Mouse (Mus musculus): ENCODE measurements around the gene Tspear. TPM values are rescaled to one million over a fixed set of nuclear protein-coding genes. Genes with fewer than 3 reads are reported as not detected.

Tspear gene
- total and polyA plus RNA-seq, 3 experiments: not detected

- H3K4me1 ChIP-seq (ENCODE audit: insufficient read depth, low read depth, low read length): no peaks in the 10 kb centered on the region
- no peak overlapping the region for H3K4me3 ChIP-seq (ENCODE audit: low read depth, low read length)
- DNase-seq (ENCODE audit: low spot score): peak; percentile 72
- no peaks in the 10 kb centered on the region for H3K36me3 ChIP-seq (replicated peaks)
- no peak for ATAC-seq (ENCODE audit: extremely low read depth, insufficient number of reproducible peaks, low FRiP score, poor library complexity, severe bottlenecking)
- no peaks in the 10 kb centered on the region; the same call in 1 of the 2 replicates for H3K27me3 ChIP-seq (ENCODE audit: insufficient read depth, low read length)
- no peaks in the 10 kb centered on the region for H3K9me3 ChIP-seq (replicated peaks)
- TF ChIP-seq TAL1 (conservative IDR thresholded peaks at IDR 0.05; ENCODE audit: low read depth, low read length): no peak
- TF ChIP-seq CTCF (IDR thresholded peaks at IDR 0.05; ENCODE audit: low read depth, low read length): peak; percentile 77
Observed at GRCm38 (mm10) chr10:77916636-77917335, 230.4 kb downstream of the Tspear start.

GRCm38 (mm10) chr10:77921009-77921408 lies 234.6 kb downstream of the Tspear start:
- H3K9me3 ChIP-seq (replicated peaks): no peaks in the 10 kb centered on the region
- no peaks in the 10 kb centered on the region; the same call in 1 of the 2 replicates for H3K27me3 ChIP-seq (ENCODE audit: insufficient read depth, low read length)
- no peak for ATAC-seq (ENCODE audit: extremely low read depth, insufficient number of reproducible peaks, low FRiP score, poor library complexity, severe bottlenecking)
- no peaks in the 10 kb centered on the region for H3K36me3 ChIP-seq (replicated peaks)
- TF ChIP-seq GATA2 (IDR thresholded peaks at IDR 0.05; ENCODE audit: borderline replicate concordance, low read depth, low read length): no peak
- no peaks in the 10 kb centered on the region for H3K4me1 ChIP-seq (ENCODE audit: insufficient read depth, low read depth, low read length)
- no peak overlapping the region for H3K4me3 ChIP-seq (ENCODE audit: low read depth, low read length)
- no peak for DNase-seq (ENCODE audit: low spot score)

GRCm38 (mm10) chr10:77922681-77923080 lies 236.3 kb downstream of the Tspear start:
- DNase-seq (ENCODE audit: low spot score) (no peak), ATAC-seq (ENCODE audit: extremely low read depth, insufficient number of reproducible peaks, low FRiP score, poor library complexity, severe bottlenecking) (no peak)
- H3K36me3 ChIP-seq (replicated peaks): no peaks in the 10 kb centered on the region
- no peaks in the 10 kb centered on the region for H3K4me1 ChIP-seq (ENCODE audit: insufficient read depth, low read depth, low read length)
- H3K27me3 ChIP-seq (ENCODE audit: insufficient read depth, low read length): no peaks in the 10 kb centered on the region; the same call in 1 of the 2 replicates
- TF ChIP-seq GATA1 (IDR thresholded peaks at IDR 0.05; ENCODE audit: borderline replicate concordance, low read length) (no peak), POLR2AphosphoS5 (IDR thresholded peaks at IDR 0.05; ENCODE audit: insufficient replicate concordance, low read depth, low read length) (no peak), TAL1 (conservative IDR thresholded peaks at IDR 0.05; ENCODE audit: low read depth, low read length) (no peak), CTCF (IDR thresholded peaks at IDR 0.05; ENCODE audit: low read depth, low read length) (no peak), GATA2 (IDR thresholded peaks at IDR 0.05; ENCODE audit: borderline replicate concordance, low read depth, low read length) (no peak)
- H3K9me3 ChIP-seq (replicated peaks): no peaks in the 10 kb centered on the region
- no peak overlapping the region for H3K4me3 ChIP-seq (ENCODE audit: low read depth, low read length)

GRCm38 (mm10) chr10:77926140-77926539 lies 239.8 kb downstream of the Tspear start:
- no peaks in the 10 kb centered on the region; the same call in 1 of the 2 replicates for H3K27me3 ChIP-seq (ENCODE audit: insufficient read depth, low read length)
- no peaks in the 10 kb centered on the region for H3K36me3 ChIP-seq (replicated peaks)
- TF ChIP-seq TAL1 (conservative IDR thresholded peaks at IDR 0.05; ENCODE audit: low read depth, low read length) (no peak), CTCF (IDR thresholded peaks at IDR 0.05; ENCODE audit: low read depth, low read length) (peak; percentile 35; the same call in 1 of the 2 replicates)
- ATAC-seq (ENCODE audit: extremely low read depth, insufficient number of reproducible peaks, low FRiP score, poor library complexity, severe bottlenecking) (no peak), DNase-seq (ENCODE audit: low spot score) (peak; percentile 16)
- no peaks in the 10 kb centered on the region for H3K9me3 ChIP-seq (replicated peaks)
- H3K4me3 ChIP-seq (ENCODE audit: low read depth, low read length): no peak overlapping the region
- H3K4me1 ChIP-seq (ENCODE audit: insufficient read depth, low read depth, low read length): no peaks in the 10 kb centered on the region

GRCm38 (mm10) chr10:77927375-77927774 lies 241.0 kb downstream of the Tspear start:
- no peak for ATAC-seq (ENCODE audit: extremely low read depth, insufficient number of reproducible peaks, low FRiP score, poor library complexity, severe bottlenecking)

More at GRCm38 (mm10) chr10:77927375-77927774, 241.0 kb downstream of the Tspear start:
- DNase-seq (ENCODE audit: low spot score): no peak
- Histone ChIP-seq H3K4me1 (ENCODE audit: insufficient read depth, low read depth, low read length) (no peaks in the 10 kb centered on the region), H3K4me3 (ENCODE audit: low read depth, low read length) (no peak overlapping the region), H3K27me3 (ENCODE audit: insufficient read depth, low read length) (no peaks in the 10 kb centered on the region; the same call in 1 of the 2 replicates), H3K36me3 (replicated peaks) (no peaks in the 10 kb centered on the region), H3K9me3 (replicated peaks) (no peaks in the 10 kb centered on the region)
- TF ChIP-seq TAL1 (conservative IDR thresholded peaks at IDR 0.05; ENCODE audit: low read depth, low read length): no peak
- no peak for TF ChIP-seq POLR2AphosphoS5 (IDR thresholded peaks at IDR 0.05; ENCODE audit: insufficient replicate concordance, low read depth, low read length)
- TF ChIP-seq CTCF (IDR thresholded peaks at IDR 0.05; ENCODE audit: low read depth, low read length): no peak
- no peak for TF ChIP-seq GATA1 (IDR thresholded peaks at IDR 0.05; ENCODE audit: borderline replicate concordance, low read length)
- TF ChIP-seq GATA2 (IDR thresholded peaks at IDR 0.05; ENCODE audit: borderline replicate concordance, low read depth, low read length): no peak

Other genes with a start within 250 kb of the Tspear start
Only the 20 nearest of the 30 such genes appear.
- gene Pttg1ip, start 104.8 kb upstream of the Tspear start, total RNA-seq (2014; fragmentation: Nextera tagmentation): 133 and 140 TPM in 2 replicates
- gene Pttg1ip, start 104.8 kb upstream of the Tspear start, total RNA-seq (2017): 111 and 115 TPM in 2 replicates
- gene Pttg1ip, start 104.8 kb upstream of the Tspear start, polyA plus RNA-seq (2012): 106 and 128 TPM in 2 replicates
- 32.6 and 35.3 TPM in 2 replicates for gene Sumo3, start 80.5 kb upstream of the Tspear start, total RNA-seq (2014; fragmentation: Nextera tagmentation)
- 96.3 and 115 TPM in 2 replicates for gene Sumo3, start 80.5 kb upstream of the Tspear start, total RNA-seq (2017)
- 130 and 160 TPM in 2 replicates for gene Sumo3, start 80.5 kb upstream of the Tspear start, polyA plus RNA-seq (2012)
- not detected in 2 replicates for gene Gm49325, start 80.4 kb upstream of the Tspear start, total RNA-seq (2014; fragmentation: Nextera tagmentation)
- not detected in 2 replicates for gene Gm49325, start 80.4 kb upstream of the Tspear start, total RNA-seq (2017)
- not detected in 2 replicates for gene Gm49325, start 80.4 kb upstream of the Tspear start, polyA plus RNA-seq (2012)
- 18.4 and 24.5 TPM in 2 replicates for gene Ube2g2, start 64.3 kb upstream of the Tspear start, total RNA-seq (2014; fragmentation: Nextera tagmentation)
- gene Ube2g2, start 64.3 kb upstream of the Tspear start, total RNA-seq (2017): 20.7 and 23.4 TPM in 2 replicates
- 26.0 and 35.0 TPM in 2 replicates for gene Ube2g2, start 64.3 kb upstream of the Tspear start, polyA plus RNA-seq (2012)
- not detected in 2 replicates for gene Gm19402, start 4.2 kb downstream of the Tspear start, total RNA-seq (2014; fragmentation: Nextera tagmentation)
- gene Gm19402, start 4.2 kb downstream of the Tspear start, total RNA-seq (2017): not detected in 2 replicates
- gene Gm19402, start 4.2 kb downstream of the Tspear start, polyA plus RNA-seq (2012): not detected in 2 replicates
- gene Gm9508, start 10.7 kb downstream of the Tspear start, total RNA-seq (2014; fragmentation: Nextera tagmentation): not detected in 2 replicates
- not detected in 2 replicates for gene Gm9508, start 10.7 kb downstream of the Tspear start, total RNA-seq (2017)
- not detected in 2 replicates for gene Gm9508, start 10.7 kb downstream of the Tspear start, polyA plus RNA-seq (2012)
- gene Gm10272, start 20.1 kb downstream of the Tspear start, total RNA-seq (2014; fragmentation: Nextera tagmentation): not detected in 2 replicates
- gene Gm10272, start 20.1 kb downstream of the Tspear start, total RNA-seq (2017): not detected in 2 replicates
- not detected in 2 replicates for gene Gm10272, start 20.1 kb downstream of the Tspear start, polyA plus RNA-seq (2012)
- not detected in 2 replicates for gene Gm10024, start 24.9 kb downstream of the Tspear start, total RNA-seq (2014; fragmentation: Nextera tagmentation)
- not detected in 2 replicates for gene Gm10024, start 24.9 kb downstream of the Tspear start, total RNA-seq (2017)
- gene Gm10024, start 24.9 kb downstream of the Tspear start, polyA plus RNA-seq (2012): not detected in 2 replicates
- not detected in 2 replicates for gene Gm10142, start 29.2 kb downstream of the Tspear start, total RNA-seq (2014; fragmentation: Nextera tagmentation)
- gene Gm10142, start 29.2 kb downstream of the Tspear start, total RNA-seq (2017): not detected in 2 replicates
- not detected in 2 replicates for gene Gm10142, start 29.2 kb downstream of the Tspear start, polyA plus RNA-seq (2012)
- gene Krtap12-1, start 34.0 kb downstream of the Tspear start, total RNA-seq (2014; fragmentation: Nextera tagmentation): not detected in 2 replicates
- not detected in 2 replicates for gene Krtap12-1, start 34.0 kb downstream of the Tspear start, total RNA-seq (2017)
- gene Krtap12-1, start 34.0 kb downstream of the Tspear start, polyA plus RNA-seq (2012): not detected in 2 replicates
- not detected in 2 replicates for gene Gm10100, start 39.9 kb downstream of the Tspear start, total RNA-seq (2014; fragmentation: Nextera tagmentation)
- not detected in 2 replicates for gene Gm10100, start 39.9 kb downstream of the Tspear start, total RNA-seq (2017)
- gene Gm10100, start 39.9 kb downstream of the Tspear start, polyA plus RNA-seq (2012): not detected in 2 replicates
- not detected in 2 replicates for gene Gm18596, start 56.1 kb downstream of the Tspear start, total RNA-seq (2014; fragmentation: Nextera tagmentation)
- not detected in 2 replicates for gene Gm18596, start 56.1 kb downstream of the Tspear start, total RNA-seq (2017)
- not detected in 2 replicates for gene Gm18596, start 56.1 kb downstream of the Tspear start, polyA plus RNA-seq (2012)
- not detected in 2 replicates for gene Gm9736, start 64.8 kb downstream of the Tspear start, total RNA-seq (2014; fragmentation: Nextera tagmentation)
- 0.22 TPM in 1 of 2 replicates, not detected in the other for gene Gm9736, start 64.8 kb downstream of the Tspear start, total RNA-seq (2017)
- gene Gm9736, start 64.8 kb downstream of the Tspear start, polyA plus RNA-seq (2012): not detected in 2 replicates
- not detected in 2 replicates for gene Gm3233, start 73.1 kb downstream of the Tspear start, total RNA-seq (2014; fragmentation: Nextera tagmentation)
- 0.33 TPM in 1 of 2 replicates, not detected in the other for gene Gm3233, start 73.1 kb downstream of the Tspear start, total RNA-seq (2017)
- not detected in 2 replicates for gene Gm3233, start 73.1 kb downstream of the Tspear start, polyA plus RNA-seq (2012)
- gene Gm3238, start 84.8 kb downstream of the Tspear start, total RNA-seq (2014; fragmentation: Nextera tagmentation): not detected in 2 replicates
- 0.22 TPM in 1 of 2 replicates, not detected in the other for gene Gm3238, start 84.8 kb downstream of the Tspear start, total RNA-seq (2017)
- gene Gm3238, start 84.8 kb downstream of the Tspear start, polyA plus RNA-seq (2012): not detected in 2 replicates
- not detected in 2 replicates for gene Gm7138, start 90.4 kb downstream of the Tspear start, total RNA-seq (2014; fragmentation: Nextera tagmentation)
- gene Gm7138, start 90.4 kb downstream of the Tspear start, total RNA-seq (2017): 0.33 TPM in 1 of 2 replicates, not detected in the other
- gene Gm7138, start 90.4 kb downstream of the Tspear start, polyA plus RNA-seq (2012): not detected in 2 replicates
- gene Gm3250, start 96.0 kb downstream of the Tspear start, total RNA-seq (2014; fragmentation: Nextera tagmentation): not detected in 2 replicates
- not detected in 2 replicates for gene Gm3250, start 96.0 kb downstream of the Tspear start, total RNA-seq (2017)
- gene Gm3250, start 96.0 kb downstream of the Tspear start, polyA plus RNA-seq (2012): not detected in 2 replicates
- gene Gm7137, start 101.6 kb downstream of the Tspear start, total RNA-seq (2014; fragmentation: Nextera tagmentation): not detected in 2 replicates
- gene Gm7137, start 101.6 kb downstream of the Tspear start, total RNA-seq (2017): not detected in 2 replicates
- not detected in 2 replicates for gene Gm7137, start 101.6 kb downstream of the Tspear start, polyA plus RNA-seq (2012)
- gene Gm9639, start 108.5 kb downstream of the Tspear start, total RNA-seq (2014; fragmentation: Nextera tagmentation): not detected in 2 replicates
- not detected in 2 replicates for gene Gm9639, start 108.5 kb downstream of the Tspear start, total RNA-seq (2017)
- not detected in 2 replicates for gene Gm9639, start 108.5 kb downstream of the Tspear start, polyA plus RNA-seq (2012)
- not detected in 2 replicates for gene Gm19668, start 112.6 kb downstream of the Tspear start, total RNA-seq (2014; fragmentation: Nextera tagmentation)
- 0.16 TPM in 1 of 2 replicates, not detected in the other for gene Gm19668, start 112.6 kb downstream of the Tspear start, total RNA-seq (2017)
- gene Gm19668, start 112.6 kb downstream of the Tspear start, polyA plus RNA-seq (2012): not detected in 2 replicates